Mouse (Mus musculus) embryo, embryonic 11.5 days (tissue): ENCODE data around the gene Zfp940.
"Not testable (repeated sequence)": the region's sequence is repeated elsewhere in the genome, so short reads cannot be mapped to it uniquely, and the experiment has no call there.

ENCODE experiments used
- DNase-seq: peaks from one replicate; pipeline ENCODE4 v3.0.0-alpha.2; 2012; ENCODE audit warnings: low read depth, low spot score

Gene Zfp940

DNA sequence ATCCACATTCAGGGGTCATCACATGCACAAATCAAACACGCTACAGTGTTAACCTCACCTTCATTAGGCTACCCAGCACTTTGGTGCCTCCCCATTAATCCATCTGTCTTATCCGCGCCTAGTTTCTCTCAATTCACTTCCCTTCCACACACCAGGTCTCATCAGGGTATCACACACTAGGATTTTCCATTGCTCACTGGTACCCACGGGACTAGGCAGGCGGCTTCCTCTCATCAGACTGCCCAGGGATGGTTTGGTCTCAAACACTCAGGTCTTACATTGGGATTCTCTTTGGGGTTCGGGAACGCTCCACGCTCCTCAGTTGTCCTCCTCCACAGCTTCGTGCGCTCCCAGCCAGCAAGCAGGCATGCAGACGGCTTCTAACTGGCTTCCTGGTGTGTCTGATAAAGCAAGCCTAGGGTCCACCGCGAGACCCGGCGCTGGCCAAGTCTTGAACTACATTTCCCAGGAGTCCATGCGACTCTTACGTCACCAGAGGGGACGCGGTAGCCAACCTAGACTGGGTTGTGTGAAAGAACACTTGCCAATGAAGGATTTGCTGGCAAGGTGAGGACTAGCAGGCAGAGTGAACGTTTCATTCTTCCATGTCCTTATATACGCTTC, at the start of gene Zfp940:
TSS of gene Zfp940 (minus strand) at position 451 of the 624 bp plus-strand sequence.
- peak; percentile 85 for DNase-seq

DNA sequence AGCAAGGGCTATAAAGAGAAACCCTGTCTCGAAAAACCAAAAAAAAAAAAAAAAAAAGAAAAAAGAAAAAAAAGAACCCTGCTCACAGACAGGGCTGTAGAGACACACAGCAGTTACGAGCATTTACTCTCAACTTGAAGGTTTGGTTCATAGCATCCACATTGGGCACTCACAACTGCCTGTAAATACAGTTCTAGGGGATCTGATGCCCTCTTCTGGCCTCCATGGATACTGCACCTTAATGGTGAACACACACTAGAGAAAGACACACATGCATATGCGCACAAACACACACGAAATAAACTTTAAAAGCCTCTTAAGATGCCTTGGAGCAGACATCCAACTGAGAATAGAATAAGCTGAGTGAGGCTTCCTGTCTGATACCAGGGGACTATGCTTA, 44.9 kb upstream of the Zfp940 start:
- DNase-seq, result no peak

DNA sequence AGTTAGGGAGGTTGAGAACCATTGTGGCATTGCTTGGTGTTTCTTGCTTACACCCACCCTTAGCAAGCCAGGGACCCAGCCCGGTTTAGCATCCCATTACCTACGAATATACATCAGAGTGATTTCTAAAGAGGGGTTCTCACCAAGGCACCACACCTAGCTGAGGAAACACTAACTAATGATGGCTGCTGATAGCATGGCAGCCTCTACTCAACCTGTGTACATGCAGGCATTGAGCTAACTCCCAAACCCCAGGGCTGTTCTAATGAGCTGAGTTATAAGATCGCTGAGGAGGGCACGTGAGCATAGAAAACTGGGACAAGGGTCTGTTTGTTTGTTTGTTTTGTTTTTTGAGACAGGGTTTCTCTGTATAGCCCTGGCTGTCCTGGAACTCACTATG, 39.3 kb upstream of the Zfp940 start:
- DNase-seq, result no peak

DNA sequence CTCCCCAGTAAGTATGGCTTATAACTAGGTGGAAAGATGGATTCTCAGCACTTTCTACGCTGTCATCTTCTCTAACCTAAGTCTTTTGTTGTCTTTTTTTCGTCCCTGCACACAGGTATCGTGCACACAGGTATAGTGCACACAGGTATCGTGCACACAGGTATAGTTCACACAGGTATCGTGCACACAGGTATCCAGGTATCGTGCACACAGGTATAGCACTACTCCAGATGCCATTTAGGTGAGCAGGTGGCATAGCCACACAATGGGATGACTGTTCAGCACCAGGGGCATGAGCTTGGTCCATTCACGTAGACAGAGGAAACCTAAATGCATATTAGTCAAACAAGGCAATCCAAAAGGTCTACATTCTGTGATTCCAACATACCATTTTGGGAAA, 37.0 kb upstream of the Zfp940 start:
- DNase-seq, result no peak

DNA sequence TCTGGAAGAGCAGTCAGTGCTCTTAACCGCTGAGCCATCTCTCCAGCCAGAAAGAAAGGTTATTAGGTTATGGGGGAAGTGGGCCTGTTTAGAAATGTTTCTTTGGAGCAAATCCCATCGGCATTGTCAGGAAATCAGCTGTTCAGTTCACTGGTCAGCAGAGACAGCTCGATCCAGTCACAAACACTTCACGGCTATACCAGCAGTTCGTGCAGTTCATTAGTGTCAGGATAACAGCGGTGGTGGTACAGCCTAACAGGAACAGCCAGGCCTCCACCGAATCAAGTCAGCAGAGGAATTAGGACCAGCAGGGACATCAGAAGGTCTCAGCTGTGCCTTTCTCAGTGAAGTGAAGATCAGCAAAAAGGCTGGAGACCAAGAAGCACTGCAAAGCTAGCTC, 27.4 kb upstream of the Zfp940 start:
- no peak for DNase-seq

DNA sequence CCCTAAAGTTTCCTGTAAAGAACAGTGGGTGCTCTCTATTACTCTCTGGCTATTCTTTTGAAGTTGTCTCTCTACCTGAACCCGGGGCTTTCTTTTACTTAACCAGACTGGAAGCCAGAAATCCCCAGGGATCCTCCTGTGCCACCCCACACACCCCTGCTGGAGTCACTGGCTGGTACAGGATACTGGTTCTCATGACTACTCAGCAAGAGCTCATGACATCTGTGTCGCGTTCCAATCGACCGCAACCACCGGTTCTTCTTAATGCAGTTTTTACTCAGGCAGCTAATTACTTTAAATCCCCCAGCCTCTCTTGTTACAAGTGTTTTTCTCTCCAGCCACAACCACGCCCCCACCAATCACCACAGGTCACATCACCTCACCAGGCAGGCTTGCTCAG, 26.6 kb upstream of the Zfp940 start:
- no peak for DNase-seq

DNA sequence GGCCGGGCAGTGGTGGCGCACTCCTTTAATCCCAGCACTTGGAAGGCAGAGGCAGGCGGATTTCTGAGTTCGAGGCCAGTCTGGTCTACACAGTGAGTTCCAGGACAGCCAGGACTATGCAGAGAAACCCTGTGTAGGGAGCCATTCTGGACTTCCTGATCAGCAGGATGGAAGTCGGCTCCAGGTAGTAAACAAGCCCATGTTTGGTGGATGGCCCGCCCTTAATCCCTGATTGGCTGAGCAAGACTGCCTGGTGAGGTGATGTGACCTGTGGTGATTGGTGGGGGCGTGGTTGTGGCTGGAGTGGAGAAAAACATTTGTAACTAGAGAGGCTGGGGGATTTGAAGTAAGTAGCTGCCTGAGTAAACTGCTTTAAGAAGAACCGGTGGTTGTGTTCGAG, 24.1 kb upstream of the Zfp940 start:
- not testable (repeated sequence) for DNase-seq

DNA sequence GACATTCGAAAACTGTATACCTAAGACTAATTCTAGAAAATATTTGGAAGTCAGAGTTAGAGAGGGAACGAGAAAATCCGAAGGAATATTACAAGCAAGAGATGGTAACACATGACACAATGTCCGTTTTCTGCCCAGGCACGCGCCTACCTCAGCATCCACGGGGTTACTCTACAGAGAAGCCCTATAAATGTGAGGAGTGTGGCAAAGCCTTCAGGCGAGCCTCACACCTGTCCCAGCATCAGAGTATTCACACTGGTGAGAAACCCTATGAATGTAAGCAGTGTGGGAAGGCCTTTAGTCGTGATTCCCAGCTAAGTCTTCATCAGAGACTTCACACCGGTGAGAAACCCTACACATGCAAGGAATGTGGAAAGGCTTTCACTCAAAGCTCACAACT, 20.8 kb upstream of the Zfp940 start:
- no peak for DNase-seq

DNA sequence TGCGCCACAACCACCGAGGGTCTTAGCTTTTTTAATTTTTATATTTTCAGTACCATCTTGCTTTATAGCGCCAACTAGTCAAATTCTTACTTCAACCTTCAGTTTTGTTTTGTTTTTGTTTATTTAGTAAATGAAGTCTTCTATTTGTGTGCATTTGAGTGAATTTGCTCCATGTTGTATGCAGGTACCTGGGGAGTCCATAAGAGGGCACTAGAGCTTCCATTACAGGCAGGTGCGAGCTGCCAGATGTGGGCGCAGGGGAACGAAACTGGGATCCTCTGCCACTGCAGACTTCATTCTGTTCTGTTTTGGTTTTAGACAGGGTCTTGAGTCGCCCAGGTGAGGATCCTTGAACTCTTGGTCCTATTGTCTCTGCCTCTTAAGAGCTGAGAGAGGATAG, 8.2 kb upstream of the Zfp940 start:
- no peak for DNase-seq

DNA sequence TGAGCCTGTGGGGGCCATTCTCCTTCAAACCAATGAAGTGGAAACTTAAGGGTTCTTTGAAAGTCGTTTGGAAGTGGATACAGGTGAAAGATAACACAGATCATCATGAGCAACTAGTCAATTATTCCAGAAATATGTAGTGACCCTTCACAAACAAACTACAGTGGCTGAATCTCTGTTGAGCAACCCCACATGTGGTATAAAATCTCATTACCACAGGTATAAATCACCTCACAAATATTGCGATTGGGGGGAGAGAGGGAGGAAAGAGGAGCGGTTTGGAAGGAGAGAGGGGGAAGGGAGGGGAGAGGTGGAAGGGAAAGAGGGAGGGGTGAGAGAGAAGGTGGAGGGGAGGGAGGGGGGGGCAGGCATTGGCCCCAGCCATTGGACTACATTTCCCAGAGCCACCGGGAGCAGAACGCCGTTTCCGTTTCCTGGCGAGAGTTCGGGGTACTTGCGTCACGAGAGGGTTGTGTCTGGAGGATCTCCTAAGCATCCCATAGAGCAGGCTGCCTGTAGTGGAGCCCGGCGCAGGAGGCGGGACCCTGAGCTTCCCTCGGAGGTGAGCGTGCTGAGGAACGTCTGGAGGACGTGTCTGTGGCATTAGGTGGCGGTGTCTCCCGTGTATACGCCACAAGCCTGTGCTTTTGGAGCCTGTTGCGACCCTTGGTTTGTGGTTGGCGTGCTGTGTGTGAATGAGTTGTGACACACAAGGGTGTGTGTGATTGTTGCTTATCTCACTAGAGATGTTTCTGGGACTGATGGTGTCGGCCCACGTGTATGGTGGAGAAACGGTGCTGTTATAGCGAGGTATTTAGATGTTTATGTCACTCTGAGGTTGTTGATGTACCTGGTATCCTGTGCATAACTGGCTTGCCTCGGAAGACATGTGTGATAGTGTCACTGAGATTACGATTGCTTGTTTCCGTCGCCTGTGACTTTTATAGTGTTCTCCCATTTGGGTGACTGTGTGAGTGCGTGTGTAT, 6.4 kb upstream of the Zfp940 start, which contains the start of gene Zfp420:
TSS of gene Zfp420 (plus strand) at position 448 of the 986 bp plus-strand sequence.
- peak; percentile 81 for DNase-seq

DNA sequence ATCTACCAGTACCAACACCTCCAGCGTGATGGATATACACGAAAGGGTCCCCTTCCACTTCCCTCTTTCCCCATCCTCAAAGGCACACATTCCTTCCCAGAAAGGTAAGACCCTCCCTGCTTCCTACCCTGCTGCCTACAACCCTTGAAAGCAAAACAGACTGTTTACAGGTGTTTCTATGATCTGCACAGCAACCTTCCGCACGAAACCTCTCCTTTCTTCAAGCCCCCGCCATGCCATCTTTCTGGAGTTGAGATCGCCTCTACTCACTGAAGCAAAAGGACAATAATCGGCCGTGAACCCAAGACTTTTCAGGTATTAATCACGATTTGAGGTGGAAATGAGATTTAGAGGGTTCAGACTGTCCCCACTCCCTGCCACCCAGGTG, 644 bp downstream of the Zfp940 start:
- DNase-seq, result no peak

DNA sequence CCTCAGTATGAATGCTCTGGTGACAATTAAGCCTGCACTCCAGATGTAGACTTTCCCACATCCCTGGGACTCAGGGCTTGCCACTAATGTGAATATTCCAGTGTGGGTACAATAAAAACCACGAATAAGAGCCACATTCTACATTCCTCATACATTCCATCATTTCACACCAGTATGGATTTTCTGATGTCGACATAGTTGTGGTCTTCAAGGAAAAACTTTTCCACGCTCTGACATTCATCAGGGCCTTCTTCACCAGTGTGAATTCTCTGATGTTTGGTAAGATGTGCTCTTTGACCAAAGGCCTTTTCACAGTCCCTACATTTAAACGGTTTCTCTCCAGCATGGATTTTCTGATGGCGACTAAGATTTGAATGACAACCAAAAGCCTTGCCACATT, 8.9 kb downstream of the Zfp940 start:
- DNase-seq, result no peak

DNA sequence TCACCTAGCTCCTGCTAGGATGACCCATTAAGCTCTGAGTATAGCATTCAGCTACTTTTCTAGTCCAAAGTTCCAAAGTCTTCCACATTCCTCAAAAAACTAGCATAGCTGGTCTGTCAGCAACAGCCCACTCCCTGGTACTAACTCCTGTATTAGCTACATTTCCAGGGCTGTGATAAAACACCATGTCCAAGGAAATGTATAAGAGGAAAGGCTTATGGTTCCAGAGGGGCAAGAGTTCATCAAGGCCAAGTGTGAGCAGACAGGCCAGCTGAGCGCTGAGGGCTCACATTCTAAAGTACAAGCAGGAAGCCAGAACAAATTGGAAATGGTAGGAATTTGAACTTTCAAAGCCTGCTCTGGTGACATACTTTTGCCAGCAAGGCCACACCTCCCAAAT, 11.4 kb downstream of the Zfp940 start:
- DNase-seq, result no peak

DNA sequence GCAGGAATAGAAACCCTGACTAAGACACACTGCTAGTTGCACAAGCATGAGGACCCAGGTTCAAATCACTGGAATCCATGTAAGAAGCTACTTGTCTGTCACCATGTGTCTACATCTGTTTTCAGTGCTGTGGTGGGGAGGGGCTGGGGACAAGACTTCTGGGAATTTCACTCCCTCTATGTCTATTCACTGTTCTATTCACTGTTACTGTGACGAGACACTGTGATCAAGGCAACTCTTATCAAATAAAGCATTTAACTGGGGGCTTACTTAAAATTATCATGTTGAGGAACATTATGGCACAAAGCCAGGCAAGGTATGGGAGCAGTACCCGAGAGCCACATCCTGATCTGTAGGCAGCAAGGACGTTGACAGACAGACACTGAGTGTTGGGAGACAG, 14.2 kb downstream of the Zfp940 start:
- no peak for DNase-seq

DNA sequence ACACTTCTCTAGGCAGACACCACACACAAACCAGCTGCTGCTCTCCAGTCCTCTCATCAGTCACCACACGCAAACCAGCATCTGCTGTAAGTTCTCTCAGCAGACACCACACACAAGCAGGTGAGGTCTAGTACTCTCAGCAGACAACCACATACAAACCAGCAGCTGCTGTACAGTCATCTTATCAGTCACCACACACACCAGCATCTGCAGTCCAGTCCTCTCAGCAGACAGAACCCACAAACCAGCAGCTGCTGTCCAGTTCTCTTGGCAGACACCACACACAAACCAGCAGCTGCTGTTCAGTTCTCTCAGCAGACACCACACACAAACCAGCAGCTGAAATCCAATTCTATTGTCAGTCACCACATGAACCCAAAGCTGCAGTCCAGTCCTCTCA, 16.7 kb downstream of the Zfp940 start:
- DNase-seq, result no peak

DNA sequence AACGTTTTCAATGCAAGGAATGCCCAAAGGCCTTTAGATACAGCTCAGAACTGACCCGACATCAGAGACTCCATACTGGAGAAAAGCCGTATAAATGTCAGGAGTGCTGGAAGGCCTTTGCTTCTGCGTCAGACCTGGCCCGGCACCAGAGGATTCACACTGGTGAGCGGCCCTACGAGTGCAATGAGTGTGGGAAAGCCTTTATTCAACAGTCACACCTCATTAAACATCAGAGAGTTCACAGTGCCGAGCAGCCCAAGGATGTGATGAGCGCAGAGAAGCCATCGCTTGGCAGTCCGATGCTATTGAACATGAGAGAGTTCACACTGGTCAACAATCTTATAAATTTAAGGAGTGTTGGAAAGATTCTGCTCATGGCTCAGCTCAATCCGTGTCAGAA, 23.7 kb downstream of the Zfp940 start:
- no peak for DNase-seq

DNA sequence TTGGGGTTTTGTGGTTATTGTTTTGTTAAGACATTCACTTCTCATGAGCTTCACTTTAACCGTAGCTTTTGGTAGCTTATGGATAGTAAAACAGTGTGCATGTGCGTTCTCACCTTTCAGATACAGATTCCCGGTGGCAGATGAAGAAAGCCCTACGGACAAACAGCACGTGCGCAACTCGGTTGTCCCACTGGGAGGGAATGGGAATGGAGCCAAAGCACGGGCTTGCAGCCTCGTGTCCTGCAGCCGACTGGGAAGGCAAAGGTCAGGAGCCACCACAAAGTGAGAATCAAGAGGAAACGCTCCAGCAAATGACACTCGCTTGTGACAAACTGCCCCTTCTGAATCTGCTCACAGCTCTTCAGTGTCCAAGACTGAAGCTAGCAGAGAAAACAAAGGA, 25.5 kb downstream of the Zfp940 start:
- no peak for DNase-seq

DNA sequence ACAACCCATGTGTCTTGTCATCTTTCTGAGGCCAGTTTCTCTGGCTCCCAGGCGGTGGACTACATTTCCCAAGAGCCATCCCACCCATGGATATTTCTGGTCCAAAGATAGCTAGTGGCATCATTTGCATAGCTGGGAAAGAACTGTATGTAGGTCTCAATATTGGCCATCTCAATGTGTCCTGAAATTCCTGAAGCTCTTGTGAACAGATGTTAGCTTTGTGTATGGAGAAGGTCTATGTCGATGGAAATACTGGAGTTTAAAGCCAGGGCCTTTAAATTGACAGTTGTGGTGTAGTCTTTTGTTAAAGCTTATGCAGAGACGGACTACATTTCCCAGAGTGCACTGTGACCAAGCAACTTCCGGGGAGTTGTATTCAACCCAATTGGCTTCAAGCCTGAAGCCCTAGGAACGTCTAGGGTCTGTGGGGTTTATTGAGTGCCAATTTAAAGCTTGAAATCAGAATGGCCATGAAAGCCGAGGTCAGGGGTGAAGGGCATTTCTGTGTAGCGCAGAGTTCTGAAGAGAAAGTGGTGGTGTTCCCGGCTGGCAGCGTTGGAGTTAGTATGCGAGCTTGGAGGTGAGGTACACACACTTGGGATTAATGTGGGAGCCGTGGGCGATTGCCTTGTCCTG, 34.7 kb downstream of the Zfp940 start:
- peak; percentile 70 for DNase-seq

DNA sequence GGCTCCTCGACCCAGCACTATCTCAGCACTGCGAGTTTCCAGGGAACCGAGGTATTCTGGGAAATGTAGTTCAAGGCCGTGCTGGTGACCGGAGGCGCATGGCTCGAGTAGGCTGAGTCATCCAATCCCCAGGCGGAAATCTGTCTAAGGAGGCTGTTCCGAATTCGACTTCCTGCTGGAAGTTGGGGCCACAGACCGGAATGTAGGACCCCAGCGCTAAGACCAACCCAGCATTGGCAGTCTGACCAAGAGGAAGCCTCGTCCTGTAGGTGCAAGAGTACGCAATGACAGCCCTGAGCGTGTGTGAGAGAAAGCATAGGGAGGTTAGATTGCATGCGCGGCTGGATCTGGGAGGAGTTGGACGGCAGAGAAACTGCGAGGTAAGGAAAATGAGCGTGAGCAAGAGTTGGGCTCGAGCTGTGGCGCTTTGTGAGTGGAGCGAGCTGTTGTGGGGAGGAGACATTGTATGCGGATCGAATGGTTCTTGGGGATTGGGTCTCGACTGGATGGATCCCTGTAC, 37.5 kb downstream of the Zfp940 start, which contains the start of gene Zfp790:
TSS of gene Zfp790 (plus strand) at position 205 of the 520 bp plus-strand sequence.
- DNase-seq, result peak; percentile 88

DNA sequence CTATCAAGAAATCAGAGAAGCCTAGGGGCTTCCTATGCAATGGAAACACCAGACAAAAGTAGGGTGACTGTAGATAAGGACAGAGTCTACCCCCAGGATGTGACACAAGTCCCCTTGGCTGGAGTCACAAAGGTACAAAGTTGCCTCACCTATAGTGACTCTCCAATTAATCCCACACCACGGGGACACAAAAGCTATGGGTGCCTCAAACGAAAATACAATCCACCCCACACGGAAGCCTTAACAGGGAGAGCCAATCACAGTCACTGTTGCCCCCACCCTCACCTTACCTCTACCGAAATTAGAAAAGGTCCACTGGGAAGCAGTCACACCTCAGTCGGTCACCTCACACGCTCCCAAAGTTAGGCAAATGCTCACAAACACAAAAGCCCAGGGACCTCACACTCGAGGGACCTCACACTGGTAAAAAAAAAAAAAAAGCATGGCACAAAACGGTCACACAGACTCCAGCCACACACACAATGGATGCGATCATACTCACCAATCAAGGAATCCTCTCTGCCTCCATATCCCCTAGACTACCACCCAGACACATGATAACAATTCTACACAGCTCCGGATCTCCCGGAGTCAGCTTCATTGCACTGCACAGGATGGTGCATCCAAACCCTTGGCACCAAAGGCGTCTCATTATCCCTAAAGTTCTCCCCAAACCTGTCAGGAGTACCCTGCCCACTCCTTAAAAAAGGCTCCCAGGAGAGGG, 38.2 kb downstream of the Zfp940 start:
- DNase-seq, result no peak

DNA sequence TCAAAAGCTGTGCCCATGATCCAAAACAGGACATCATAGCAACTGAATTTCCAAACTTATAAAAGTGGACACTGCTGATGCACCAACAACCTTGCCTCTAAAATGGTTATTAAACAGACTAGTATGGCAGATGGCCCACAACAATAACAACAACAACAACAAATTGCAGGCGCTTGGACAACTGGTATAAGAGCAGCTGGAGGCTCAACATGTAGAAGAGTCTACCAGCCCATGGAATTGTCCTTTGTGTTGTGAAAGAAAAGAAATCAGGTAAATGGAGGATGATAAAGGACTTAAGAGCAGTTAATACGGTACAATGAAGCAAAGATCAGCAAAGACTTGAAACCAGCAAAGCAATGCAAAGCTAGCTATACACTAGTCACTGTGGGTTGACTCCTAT, 39.1 kb downstream of the Zfp940 start:
- DNase-seq, result no peak
